Mouse (Mus musculus): ENCODE measurements around the gene Usp20. TPM values are rescaled to one million over a fixed set of nuclear protein-coding genes. Genes with fewer than 3 reads are reported as not detected.

Gene Usp20
- polyA plus RNA-seq, 1 experiment = not detected

DNA sequence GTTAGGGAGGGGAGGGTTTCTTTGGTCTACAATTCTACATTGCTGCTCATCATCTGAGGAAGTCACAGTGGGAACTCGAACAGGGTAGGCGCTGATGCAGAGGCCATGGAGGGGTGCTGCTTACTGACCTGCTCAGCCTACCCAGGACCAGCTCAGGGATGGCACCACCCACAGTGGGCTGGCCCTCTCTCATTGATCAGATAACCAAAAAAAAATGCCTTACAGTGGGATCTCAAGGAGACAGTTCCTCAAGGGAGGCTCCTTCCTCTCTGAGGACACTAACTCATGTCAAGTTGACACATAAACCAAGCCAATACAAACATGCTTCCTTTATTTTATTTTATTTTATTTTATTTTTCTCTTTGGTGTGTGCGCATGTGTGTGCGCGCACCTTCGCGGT lies 87.4 kb downstream of the Usp20 start:
- WGBS = 90% methylated on average over 7 of the region's 7 CpGs

More for the DNA sequence above, 87.4 kb downstream of the Usp20 start:
- Histone ChIP-seq H3K27ac (ENCODE audit: insufficient read depth, low read depth, low read length) (no peak overlapping the region), H3K4me1 (ENCODE audit: control insufficient read depth, insufficient read depth, low read length) (peaks cover 21% of the 10 kb centered on the region), H3K4me3 (ENCODE audit: insufficient read depth, low read depth, low read length) (no peak overlapping the region)
- TF ChIP-seq CTCF (IDR thresholded peaks at IDR 0.05; ENCODE audit: insufficient read depth, low read depth, low read length) (no peak), POLR2A (IDR thresholded peaks at IDR 0.05; ENCODE audit: insufficient read depth, low read depth, low read length) (no peak)

Other genes starting within 250 kb of the Usp20 start
- gene 1700001O22Rik, start 178.6 kb upstream of the Usp20 start, polyA plus RNA-seq (2012; ENCODE audit: insufficient read depth, insufficient read length, low replicate concordance, missing spikeins) = not detected in 2 replicates
- gene Ntmt1, start 174.5 kb upstream of the Usp20 start, polyA plus RNA-seq (2012; ENCODE audit: insufficient read depth, insufficient read length, low replicate concordance, missing spikeins) = not detected in 2 replicates
- gene Asb6, start 151.9 kb upstream of the Usp20 start, polyA plus RNA-seq (2012; ENCODE audit: insufficient read depth, insufficient read length, low replicate concordance, missing spikeins) = not detected in 2 replicates
- gene Prrx2, start 147.3 kb upstream of the Usp20 start, polyA plus RNA-seq (2012; ENCODE audit: insufficient read depth, insufficient read length, low replicate concordance, missing spikeins) = not detected in 2 replicates
- not detected in 2 replicates for gene Ptges, start 52.4 kb upstream of the Usp20 start, polyA plus RNA-seq (2012; ENCODE audit: insufficient read depth, insufficient read length, low replicate concordance, missing spikeins)
- gene Tor1b, start 29.3 kb upstream of the Usp20 start, polyA plus RNA-seq (2012; ENCODE audit: insufficient read depth, insufficient read length, low replicate concordance, missing spikeins) = not detected in 2 replicates
- gene Tor1a, start 14.3 kb upstream of the Usp20 start, polyA plus RNA-seq (2012; ENCODE audit: insufficient read depth, insufficient read length, low replicate concordance, missing spikeins) = not detected in 2 replicates
- gene BC005624, start 78 bp upstream of the Usp20 start, polyA plus RNA-seq (2012; ENCODE audit: insufficient read depth, insufficient read length, low replicate concordance, missing spikeins) = not detected in 2 replicates
- gene Fnbp1, start 159.7 kb downstream of the Usp20 start, polyA plus RNA-seq (2012; ENCODE audit: insufficient read depth, insufficient read length, low replicate concordance, missing spikeins) = 346 and 1,096 TPM in 2 replicates
- not detected in 2 replicates for gene Gpr107, start 170.0 kb downstream of the Usp20 start, polyA plus RNA-seq (2012; ENCODE audit: insufficient read depth, insufficient read length, low replicate concordance, missing spikeins)

Measured in olfactory bulb, adult 2 months (tissue).